Mouse (Mus musculus) bone marrow macrophage, adult 2 months (primary cell): ENCODE results near the gene Tbxas1.

Experiments used
- CTCF ChIP-seq: IDR thresholded peaks from 2 replicates; pipeline ENCODE4 v1.5.1; 2012; ENCODE audit warnings: low read depth, mild to moderate bottlenecking, low read length, moderate library complexity
- POLR2A ChIP-seq: IDR thresholded peaks from 2 replicates; pipeline ENCODE4 v1.6.1; 2012; ENCODE audit warnings: mild to moderate bottlenecking, low read depth, low read length, borderline replicate concordance

DNA sequence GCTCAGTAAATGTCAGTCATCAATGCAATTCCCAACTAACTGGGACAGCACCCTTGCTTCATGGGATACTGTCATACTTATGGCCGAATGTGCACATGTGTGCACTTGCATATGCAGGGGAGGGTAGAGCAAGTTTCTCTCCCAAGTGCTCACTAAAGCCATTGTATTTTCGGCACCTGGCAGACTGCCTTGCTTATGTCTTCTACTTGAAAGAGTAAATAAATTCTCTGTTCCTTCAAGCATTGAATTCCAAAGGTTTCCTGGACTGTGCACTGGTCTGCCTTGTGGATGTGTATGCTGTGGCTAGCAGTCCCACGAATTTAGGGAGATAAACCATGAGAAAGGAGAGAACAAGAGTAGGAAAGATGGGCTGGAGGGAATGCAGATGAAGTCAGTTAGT is 53.3 kb downstream of the Tbxas1 start:
- TF ChIP-seq CTCF, result no peak
- no peak for TF ChIP-seq POLR2A
